Mouse (Mus musculus) hindlimb bud, embryonic 11.5 days (tissue): ENCODE data around the gene Olfr1217.
"Not testable (repeated sequence)": the region's sequence is repeated elsewhere in the genome, so short reads cannot be mapped to it uniquely, and the experiment has no call there.

Experiments used
- DNase-seq: peaks from one replicate; pipeline ENCODE4 v3.0.0-alpha.2; 2012; ENCODE audit warnings: low read depth, low spot score; ENCODE audit errors: extremely low spot score

Olfr1217 gene

GRCm38 (mm10) chr2:89031965-89032364 lies at the start of gene Olfr1217:
Olfr1217 (minus strand) TSS chr2:89032065.
- no peak for DNase-seq

GRCm38 (mm10) chr2:89081487-89081886 lies 49.6 kb upstream of the Olfr1217 start:
- no peak for DNase-seq

- no peak for DNase-seq
Measured at GRCm38 (mm10) chr2:89061087-89061486, 29.2 kb upstream of the Olfr1217 start, which contains the start of gene Olfr1218. Olfr1218 (minus strand) TSS chr2:89061187.

- not testable (repeated sequence) for DNase-seq
Measured at GRCm38 (mm10) chr2:89021436-89021835, 10.4 kb downstream of the Olfr1217 start.

- DNase-seq = no peak
Measured at GRCm38 (mm10) chr2:89018240-89018639, 13.6 kb downstream of the Olfr1217 start, which contains the start of gene Olfr1216. Olfr1216 (minus strand) TSS chr2:89018340.

- DNase-seq = no peak
Measured at GRCm38 (mm10) chr2:89006873-89007272, 25.0 kb downstream of the Olfr1217 start, which contains the start of gene Olfr1215. Olfr1215 (minus strand) TSS chr2:89006973.

- no peak for DNase-seq
Measured at GRCm38 (mm10) chr2:88992553-88992952, 39.3 kb downstream of the Olfr1217 start, which contains the start of gene Olfr1214. Olfr1214 (minus strand) TSS chr2:88992653.

GRCm38 (mm10) chr2:88980181-88980580 lies 51.7 kb downstream of the Olfr1217 start, which contains the start of gene Gm13762:
Gm13762 (minus strand) TSS chr2:88980281.
- DNase-seq = no peak
